Mouse (Mus musculus): ENCODE results near the gene Mtus2.
"Not testable (repeated sequence)": the region's sequence is repeated elsewhere in the genome, so short reads cannot be mapped to it uniquely, and the experiment has no call there.

Mtus2 gene

DNA sequence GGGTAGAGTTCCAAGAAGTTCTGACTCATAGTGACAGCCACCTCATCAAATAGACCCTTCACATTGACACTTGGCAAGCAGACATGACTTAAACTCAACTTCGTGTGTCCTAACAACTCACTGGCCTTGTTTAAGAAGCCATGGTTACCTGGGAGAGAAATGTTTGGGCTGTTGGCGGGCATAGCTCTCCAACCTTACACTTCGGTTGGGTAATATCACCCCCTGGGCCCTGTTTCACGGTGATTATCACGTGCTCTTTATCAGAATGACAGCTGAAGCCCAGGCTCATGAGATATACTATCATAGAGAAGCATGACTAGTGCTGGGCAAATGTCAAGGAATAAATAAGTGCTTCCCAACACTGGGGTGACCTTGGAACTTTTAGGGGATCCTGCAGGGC is 323.2 kb downstream of the Mtus2 start:
- DNase-seq (ENCODE audit: low spot score), result no peak

DNA sequence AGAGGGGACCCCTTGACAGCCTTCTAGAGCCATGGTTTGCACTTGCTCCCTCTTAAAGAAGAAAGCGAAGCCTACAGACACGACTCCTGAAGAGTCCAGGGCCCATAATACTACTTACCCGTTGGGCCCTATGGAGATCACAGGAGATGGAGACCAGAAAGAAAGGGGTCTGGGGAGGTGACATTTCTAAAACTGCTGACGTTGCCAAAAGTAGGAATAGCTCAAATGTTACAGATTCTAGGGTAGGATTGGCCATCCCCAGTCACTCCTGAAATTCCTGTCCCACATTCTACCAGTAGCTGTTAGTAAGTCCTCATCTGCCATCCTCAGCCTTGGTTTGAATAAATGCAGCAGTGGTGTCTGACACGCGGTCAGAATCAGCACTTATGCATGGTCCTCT is 325.0 kb downstream of the Mtus2 start:
- no peak for DNase-seq (ENCODE audit: low spot score)

DNA sequence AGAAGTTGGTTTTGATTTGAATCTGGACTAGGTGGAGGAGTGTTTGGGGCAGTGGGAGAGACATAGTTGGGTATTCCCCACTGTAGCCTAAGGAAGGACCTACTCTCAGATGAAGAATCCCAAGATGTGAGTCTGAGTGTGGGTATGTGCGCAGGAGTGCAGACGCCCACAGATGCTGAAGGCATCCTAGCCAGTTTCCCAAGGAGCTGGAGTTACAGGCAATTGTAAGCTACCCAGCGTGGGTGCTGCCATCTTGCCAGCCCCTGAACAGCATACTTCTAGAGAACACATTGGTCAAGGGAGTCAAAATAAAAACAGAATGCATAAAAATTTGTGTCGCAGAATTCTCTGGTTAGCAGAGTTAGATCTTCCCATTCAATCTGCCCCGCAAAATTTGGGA is 325.5 kb downstream of the Mtus2 start:
- DNase-seq (ENCODE audit: low spot score), result no peak

DNA sequence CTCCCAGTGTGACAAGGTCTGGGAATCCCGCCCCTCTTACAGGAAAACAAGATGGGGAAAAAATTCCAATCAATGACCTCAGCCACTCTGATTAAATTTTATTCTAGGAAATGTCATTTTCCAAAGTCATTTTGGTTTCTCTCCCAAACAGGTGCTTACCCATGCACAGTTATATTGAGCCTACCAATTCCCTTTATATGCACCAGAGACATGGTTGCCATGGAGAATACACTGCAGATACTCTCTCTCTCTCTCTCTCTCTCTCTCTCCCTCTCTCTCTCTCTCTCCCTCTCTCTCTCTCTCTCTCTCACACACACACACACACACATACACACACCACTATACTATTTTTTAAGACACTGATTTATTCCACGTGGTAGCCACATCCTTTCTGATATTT is 326.1 kb downstream of the Mtus2 start:
- no peak for DNase-seq (ENCODE audit: low spot score)

DNA sequence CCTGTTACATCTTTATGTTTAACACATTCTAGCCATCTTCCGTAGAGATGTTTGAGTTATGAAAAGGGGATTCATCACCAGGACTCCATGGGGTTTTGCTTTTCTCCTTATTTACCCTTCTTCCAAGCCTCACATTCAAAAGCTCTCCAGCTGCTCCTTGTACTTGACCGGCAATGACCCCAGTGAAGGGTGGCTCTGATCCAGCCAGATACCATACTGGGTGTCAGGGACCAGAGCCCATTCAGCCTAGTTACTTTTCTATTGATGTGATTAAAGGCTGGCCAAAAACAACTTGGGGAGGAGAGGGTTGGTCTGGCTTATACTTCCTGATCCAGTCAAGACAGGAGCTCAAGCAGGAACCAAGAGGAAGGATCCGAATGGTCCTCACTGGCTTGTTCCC is 326.5 kb downstream of the Mtus2 start:
- DNase-seq (ENCODE audit: low spot score), result no peak

DNA sequence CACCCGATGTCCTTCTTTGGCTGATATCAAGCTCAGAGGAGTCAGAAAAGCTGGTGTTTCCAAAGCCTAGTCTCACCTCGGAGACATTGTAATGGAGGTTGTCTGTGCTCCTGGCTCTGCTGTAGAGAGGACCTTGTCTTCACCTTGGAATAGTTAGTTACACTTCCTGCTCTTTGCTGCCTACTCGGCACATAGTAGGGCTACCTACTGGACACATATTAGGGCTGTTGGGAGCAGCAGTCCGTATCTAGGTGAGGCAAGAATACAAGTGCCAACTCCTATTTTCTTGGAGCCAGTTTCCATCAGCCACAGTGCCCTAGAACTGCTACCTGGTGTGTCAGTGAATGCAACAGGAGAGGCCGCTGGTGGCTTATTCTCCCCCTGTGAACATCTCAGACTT is 330.4 kb downstream of the Mtus2 start:
- DNase-seq (ENCODE audit: low spot score), result no peak

DNA sequence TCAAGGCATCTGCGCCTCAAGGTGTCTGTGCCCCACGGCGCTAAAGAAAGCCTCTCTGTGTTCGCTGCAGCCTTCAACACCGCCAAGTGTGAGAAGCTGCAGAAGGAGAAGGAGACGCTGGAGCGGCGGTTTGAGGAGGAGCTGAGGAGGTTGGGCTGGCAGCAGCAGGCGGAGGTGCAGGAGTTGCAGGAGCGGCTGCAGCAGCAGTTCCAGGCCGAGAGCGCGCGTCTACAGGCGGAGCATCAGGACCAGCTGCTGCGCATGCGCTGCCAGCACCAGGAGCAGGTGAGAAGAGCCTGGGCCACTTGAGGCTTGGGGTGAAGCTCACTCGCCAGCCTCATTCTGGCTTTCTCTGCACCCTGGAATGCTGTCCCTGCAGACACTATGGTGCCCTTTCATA is 331.7 kb downstream of the Mtus2 start:
- no peak for DNase-seq (ENCODE audit: low spot score)

DNA sequence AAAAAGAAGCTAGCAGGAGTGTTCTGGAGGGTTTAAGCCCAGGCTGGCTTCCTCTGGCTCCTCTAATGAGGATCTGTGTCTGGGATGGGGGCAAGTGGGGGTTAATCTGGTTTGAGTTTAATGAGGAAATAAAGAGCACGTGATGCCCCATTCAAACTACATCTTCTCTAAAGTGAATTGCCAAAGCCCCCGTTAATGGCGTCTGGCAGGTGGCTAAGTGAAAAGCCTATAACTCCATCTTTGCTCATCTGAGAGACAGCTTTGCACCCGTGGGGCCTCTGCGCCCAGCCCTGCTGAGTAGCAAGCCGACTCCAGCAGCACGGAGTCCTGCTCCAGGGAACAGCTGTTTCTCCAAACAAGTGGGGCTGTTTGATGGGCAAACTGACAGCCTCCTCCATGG is 332.8 kb downstream of the Mtus2 start:
- no peak for DNase-seq (ENCODE audit: low spot score)

DNA sequence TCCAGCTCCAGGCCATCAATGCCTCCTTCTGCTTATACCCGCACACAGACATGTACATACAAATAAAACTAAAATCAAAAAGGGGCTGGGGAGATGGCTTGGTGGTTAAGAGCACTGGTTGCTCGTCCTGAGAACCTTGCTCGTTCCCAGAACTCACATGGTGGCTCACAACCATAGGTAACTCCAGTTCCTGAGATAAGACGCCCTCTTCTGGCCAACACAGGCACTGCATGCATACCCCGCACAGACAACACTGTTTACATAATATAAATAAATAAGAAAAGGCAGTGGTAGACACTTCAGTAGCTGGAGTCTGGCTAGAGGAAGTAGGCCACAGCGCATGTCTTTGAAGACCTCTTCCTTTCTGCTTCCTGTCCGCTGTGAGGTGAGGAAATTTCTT is 335.7 kb downstream of the Mtus2 start:
- no peak for DNase-seq (ENCODE audit: low spot score)

DNA sequence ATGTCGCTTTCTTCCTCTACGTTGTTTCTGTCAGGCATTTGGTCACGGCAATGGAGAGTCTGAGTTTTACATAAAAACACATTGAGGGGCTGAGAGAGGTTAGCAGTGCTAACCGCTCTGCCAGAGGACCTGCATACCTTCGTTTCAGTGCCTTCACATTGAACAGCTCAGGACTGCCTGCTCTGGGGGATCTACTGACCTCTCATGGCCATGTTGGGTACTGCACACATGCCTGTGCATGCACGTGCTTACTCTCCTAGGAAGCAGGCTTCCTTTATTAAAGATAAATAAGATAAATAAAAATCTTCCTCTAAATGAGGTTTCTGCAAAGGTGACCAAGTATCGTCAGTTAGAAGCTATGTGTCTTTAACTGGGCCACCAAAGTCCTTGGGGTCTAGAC is 336.2 kb downstream of the Mtus2 start:
- DNase-seq (ENCODE audit: low spot score), result no peak

DNA sequence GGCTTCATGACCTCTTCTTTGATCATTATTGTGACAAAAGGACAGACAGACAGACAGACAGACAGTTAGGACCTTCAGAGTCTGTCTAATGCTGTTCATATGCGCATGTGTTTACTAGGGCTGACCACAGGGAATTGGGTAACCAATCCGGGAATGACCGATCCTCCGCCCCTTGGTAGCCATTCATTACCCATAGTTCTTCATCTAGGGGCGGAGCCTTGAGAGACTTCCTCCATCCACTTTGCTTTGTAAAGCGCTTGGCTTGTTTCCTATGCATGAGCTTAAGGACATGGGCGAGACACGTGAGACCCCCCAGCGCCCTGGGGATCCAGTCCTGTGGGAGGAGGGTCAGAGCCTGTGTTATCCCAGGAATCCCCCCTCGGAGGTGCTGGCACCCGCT is 345.8 kb downstream of the Mtus2 start:
- DNase-seq (ENCODE audit: low spot score), result no peak

DNA sequence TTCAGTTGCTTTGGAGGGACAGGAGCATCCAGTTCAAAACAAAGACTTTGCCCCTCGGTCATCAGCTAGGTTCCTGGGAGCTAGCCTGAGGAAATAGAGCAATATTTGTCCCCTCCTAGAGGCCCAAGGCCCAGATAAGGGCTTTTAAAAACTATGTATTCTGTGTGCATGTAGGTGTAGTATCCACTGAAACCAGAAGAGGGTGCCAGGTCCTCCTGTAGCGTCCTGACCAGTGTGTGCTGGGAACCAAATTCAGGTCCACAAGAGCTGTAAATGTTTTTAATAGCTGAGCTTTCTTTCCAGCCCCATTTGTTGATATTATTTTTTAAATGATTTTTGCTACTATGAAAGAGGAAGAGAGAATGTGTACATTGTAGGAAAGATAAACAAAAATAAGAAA is 347.0 kb downstream of the Mtus2 start:
- no peak for DNase-seq (ENCODE audit: low spot score)

DNA sequence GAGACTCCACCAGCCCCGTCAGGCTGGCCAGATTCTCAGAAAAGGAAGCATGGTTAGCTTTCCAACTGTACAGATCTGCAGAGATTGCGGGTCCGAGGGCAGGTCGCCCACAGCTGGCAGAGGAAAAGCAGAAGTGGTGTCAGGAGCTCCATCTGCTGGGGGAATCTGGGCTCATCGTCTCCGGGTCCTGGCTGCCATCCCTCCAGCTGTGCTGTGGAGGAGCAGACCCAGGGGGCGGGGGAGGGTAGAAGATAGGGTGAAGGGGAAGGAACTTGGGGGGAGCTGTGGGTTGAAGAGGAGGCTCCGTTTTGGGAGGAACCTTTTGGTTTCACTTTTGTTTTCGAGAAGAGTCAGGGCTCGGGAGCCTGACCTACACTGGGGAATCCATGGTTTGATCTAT is 353.7 kb downstream of the Mtus2 start:
- DNase-seq (ENCODE audit: low spot score), result no peak

DNA sequence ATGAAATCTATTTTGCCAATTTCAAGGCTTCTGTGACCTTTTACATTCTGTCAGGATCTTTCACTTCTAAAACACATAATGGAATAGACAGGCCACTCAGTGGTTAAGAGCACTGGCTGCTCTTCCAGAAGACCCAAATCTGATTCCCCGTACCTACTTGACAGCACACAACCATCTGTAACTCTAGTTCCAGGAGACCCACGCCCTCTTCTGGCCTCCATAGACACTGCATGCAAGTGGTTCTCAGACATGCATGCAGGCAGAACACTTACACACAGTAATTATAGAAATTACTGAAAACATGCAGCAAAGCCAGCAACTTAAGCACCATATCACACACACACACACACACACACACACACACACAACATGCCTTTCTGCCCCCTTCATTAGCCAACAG is 355.3 kb downstream of the Mtus2 start:
- no peak for DNase-seq (ENCODE audit: low spot score)

DNA sequence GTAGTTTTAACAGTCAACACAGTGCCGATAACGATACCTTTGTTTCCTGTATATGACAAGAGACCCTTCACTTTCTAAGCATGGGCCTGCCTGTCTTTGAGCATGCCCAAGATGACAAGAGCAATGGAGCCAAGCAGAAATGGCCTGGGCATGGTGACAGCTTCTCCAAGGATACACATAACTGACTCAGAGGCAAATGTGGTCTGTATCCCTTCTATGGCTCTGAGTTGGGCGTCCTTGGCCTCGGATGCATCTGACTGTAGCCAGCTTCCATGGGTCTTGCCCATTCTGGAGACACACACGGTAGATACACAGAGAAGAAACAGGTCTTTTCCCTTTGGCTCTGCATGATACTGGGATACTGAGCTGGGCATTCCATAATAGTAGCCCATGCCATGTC is 357.8 kb downstream of the Mtus2 start:
- DNase-seq (ENCODE audit: low spot score), result no peak

DNA sequence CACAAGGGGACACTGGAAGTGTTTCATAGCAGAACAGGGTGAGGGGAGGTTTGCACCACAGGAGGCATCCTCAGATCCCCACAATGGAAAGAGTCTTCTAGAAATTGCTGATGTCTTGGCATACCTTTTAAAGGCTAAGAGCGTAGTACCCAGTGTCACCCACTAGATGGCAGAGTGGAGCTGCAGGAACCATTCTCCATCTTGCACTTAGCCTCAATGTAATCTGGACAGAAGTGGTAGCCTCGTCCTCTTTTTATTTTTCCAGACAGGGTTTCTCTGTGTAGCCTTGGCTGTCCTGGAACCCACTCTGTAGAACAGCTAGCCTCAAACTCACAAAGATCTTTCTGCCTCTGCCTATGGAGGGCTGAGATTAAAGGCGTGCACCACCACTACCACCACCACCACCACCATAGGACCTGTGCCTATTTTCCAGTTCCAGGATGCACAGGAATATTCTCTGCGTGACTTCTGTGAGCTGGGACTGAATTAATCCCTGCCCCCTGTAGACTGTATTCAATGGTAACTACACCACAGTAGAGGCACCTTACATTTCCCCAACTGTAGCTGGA is 368.3 kb downstream of the Mtus2 start:
- DNase-seq (ENCODE audit: low spot score), result peak; percentile 48

DNA sequence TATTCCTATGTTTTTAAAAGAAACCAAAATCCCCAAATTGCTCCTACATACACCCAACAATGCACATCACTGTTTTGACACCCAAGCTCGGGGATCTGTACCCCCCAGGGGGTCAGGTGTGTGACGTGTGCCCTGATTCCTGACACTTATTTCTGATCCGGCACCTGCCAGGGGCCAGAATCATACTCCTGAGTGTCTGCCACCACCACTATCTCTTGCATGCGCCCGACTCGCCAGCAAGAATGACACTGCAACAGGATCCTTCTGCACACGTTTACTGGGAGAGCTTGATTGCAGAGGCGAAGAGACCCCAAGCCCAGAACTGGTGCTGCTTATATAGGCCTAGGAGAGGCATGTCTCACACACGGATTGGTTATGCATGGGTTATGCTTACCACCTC is 369.2 kb downstream of the Mtus2 start:
- not testable (repeated sequence) for DNase-seq (ENCODE audit: low spot score)

DNA sequence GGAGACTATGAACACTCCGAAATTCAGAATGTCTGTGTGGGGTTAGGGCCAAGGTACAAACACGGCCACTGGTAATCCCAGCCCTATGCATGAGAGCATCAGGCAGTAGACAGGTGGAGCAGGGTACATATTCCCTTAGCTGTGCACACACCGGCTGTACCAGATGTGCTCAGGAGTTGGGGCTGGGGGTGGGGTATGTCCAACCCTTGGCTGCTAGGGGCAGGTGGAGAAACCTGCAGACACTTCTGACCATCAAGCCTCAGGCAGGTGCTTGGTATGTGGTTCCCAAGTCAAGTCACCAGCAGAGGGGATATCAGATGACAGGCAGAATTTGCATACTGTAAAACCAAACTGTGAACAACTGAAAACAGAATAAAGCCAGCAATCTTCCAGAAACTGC is 371.9 kb downstream of the Mtus2 start:
- DNase-seq (ENCODE audit: low spot score), result no peak

DNA sequence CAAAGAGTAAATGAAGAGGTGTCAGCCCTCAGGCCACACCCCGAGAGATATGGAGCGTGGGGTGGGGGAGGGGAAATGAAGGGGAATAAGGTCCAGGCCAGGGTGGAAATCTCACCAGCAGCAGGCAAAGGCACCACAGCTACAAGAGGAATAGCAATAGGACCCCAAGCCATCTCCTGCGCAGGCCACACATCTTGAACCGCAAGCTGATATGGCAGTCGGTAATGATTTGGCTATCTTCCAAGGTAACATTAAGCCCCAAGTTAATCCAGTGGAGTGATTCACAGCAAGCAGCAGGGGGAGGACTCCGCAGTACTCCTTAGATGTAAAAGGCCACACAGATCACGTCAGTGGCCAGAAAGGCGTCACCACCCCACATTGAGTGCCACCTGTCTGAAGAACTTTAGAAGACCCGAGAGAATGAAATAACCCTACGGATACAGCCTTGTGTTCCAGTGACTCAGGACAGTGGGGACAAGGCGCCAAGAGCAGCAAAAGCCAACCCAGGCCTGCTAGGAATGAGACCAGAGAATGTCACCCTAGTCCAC is 374.2 kb downstream of the Mtus2 start:
- DNase-seq (ENCODE audit: low spot score), result no peak

DNA sequence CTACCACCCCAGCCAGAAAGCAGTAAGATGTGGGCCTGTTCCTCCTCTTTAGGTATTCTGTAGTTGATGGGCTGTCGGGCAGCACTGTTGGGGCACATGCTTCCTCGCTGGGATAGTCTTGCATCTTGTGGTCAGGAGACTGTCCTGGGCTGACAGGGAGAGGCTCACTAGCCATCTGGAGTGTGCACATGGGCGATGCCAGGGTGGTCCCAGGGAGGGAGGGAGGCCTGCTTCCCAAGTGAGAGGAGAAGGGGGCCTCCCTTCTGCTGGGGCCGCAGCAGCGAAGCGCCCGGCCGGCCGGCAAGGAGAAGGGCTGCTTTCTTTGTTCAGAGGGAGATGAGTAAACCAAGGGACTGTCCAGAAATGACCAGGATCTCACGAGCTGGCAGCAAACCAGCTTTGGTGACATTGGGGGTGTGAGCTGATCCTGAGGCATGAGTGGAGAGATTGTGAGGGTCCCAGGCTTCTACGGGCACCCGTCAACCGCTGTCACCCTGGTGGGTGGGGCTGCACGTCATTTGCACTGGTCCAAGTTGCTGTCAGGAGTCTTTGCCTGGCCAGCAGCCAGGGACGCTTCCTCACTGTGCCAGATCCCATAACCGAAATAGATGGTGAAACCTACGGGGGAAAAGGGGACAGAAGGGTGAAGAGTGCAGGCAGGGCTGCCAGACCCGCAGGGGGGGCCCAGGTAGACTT is 375.0 kb downstream of the Mtus2 start:
- DNase-seq (ENCODE audit: low spot score), result no peak

DNA sequence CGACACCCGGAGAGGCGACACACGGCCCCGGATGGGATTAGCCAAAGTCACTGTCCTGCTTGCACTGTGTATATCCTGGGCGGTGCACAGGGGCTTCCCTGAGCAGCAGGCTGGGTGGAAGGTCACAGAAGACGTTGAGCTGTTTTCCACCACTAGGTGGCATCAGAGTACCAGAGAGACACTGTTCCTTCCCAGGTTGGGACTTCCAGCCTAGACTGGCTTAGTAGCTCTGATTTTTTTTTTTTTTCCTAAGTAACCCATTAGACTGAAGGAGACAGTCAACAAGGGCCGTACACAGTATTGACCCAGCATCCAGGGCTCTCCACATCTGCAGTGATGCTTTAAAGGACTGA is 375.5 kb downstream of the Mtus2 start:
- peak; percentile 71 for DNase-seq (ENCODE audit: low spot score)

DNA sequence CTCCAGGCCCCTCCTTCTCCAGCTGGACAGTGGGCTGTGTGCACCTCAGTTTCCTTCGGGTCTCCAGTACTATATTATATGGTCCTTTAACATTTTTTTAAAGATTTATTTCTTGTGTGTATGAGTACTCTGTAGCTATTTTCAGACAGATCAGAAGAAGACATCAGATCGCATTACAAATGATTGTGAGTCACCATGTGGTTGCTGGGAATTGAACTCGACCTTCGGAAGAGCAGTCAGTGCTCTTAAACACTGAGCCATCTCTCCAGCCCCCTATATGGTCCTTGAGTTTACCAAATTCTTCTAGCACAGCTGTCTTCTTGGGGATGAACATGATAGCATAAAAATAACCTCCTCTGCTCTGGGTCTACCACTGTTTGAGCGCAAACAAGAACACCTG is 382.0 kb downstream of the Mtus2 start:
- DNase-seq (ENCODE audit: low spot score), result no peak

DNA sequence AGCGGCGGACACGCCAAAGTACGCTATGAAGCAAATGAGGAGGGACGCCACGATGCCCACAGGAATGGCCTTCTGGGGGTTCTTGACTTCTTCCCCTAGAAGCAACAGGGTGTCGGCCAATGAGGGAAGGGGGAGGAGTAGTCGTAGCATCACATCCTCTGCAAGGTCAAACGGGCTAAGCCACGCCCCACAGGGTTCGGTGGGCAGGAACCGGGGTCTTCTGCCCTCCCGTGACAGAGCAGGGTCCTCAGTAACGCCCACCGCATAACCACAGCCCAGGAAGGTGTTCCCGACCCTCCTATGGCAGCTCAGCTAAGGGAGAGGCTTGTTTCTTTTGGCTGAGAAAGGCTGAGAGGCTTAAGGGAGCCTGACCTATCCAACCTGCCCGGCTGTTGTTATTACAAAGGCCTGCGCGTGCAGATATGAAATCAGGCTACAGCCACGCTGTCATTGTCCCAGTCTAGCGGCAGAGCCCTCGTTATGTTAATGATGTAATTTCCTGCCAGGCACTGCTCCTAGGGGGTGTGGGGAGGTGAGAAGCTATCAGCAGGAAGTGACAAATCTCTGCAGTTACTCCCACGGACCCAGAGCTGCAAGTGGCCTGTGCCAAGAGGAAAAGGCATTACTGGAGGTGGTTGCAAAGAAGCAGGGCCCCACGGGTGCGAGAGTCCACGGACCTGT is 385.1 kb downstream of the Mtus2 start:
- DNase-seq (ENCODE audit: low spot score), result no peak

DNA sequence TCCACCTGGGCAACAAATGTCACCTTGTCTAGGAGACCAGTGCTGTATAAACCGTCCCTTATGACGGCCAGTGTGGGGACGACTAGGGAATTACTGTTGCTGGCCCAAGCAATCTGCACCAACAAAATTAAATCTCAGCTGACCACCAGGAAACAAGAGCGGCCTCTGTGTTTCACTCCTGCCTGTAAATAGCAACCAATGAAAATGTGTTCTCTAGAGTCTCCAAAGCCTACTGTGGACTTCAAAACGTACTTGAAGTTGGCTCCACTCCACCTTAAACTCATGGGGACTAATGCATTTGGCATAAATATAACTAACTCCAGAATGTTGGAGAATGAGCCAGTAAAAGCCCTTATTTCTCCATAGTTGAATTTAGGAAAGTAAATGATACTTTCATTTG is 387.3 kb downstream of the Mtus2 start:
- DNase-seq (ENCODE audit: low spot score), result no peak
